Mouse (Mus musculus) kidney, embryonic 14.5 days (tissue): ENCODE results near the gene Zfp668. TPM values are rescaled to one million over a fixed set of nuclear protein-coding genes. Genes with fewer than 3 reads are reported as not detected.

ENCODE experiments used
- ATAC-seq: fragments of 200-750 bp; cut with Nextera tagmentation; 2 replicates; pipeline ENCODE4 v1.8.0; 2017; ENCODE audit warnings: moderate number of reproducible peaks, mild to moderate bottlenecking, moderate TSS enrichment, moderate library complexity; ENCODE audit not compliant: low FRiP score, low TSS enrichment
- H3K27ac ChIP-seq: fragments of 300-500 bp; sonication (generic); 2 replicates; pipeline ENCODE4 v1.5.1; 2014; ENCODE audit warnings: low read depth, mild to moderate bottlenecking, low read length, moderate library complexity, mixed read lengths
- H3K27me3 ChIP-seq: fragments of 300-500 bp; sonication (generic); 2 replicates; pipeline ENCODE4 v1.6.1; 2014; ENCODE audit warnings: mild to moderate bottlenecking, low read length; ENCODE audit not compliant: control insufficient read depth, insufficient read depth
- H3K36me3 ChIP-seq: fragments of 300-500 bp; sonication (generic); 2 replicates; pipeline ENCODE4 v1.6.1; 2014; ENCODE audit warnings: low read length, mixed read lengths; ENCODE audit not compliant: control insufficient read depth, insufficient read depth
- H3K4me1 ChIP-seq: fragments of 300-500 bp; sonication (generic); 2 replicates; pipeline ENCODE4 v1.6.1; 2014; ENCODE audit warnings: low read length, mixed read lengths; ENCODE audit not compliant: control insufficient read depth, insufficient read depth
- H3K4me2 ChIP-seq: fragments of 300-500 bp; sonication (generic); replicated peaks from 2 replicates; pipeline ENCODE4 v1.6.1; 2014; ENCODE audit warnings: low read depth, mild to moderate bottlenecking, low read length
- H3K4me3 ChIP-seq: fragments of 300-500 bp; sonication (generic); 2 replicates; pipeline ENCODE4 v1.5.1; 2014; ENCODE audit warnings: mild to moderate bottlenecking, low read length
- H3K9ac ChIP-seq: fragments of 300-500 bp; sonication (generic); 2 replicates; pipeline ENCODE4 v1.6.1; 2014; ENCODE audit warnings: low read depth, mild to moderate bottlenecking, low read length, moderate library complexity
- H3K9me3 ChIP-seq: fragments of 300-500 bp; sonication (generic); 2 replicates; pipeline ENCODE4 v1.6.1; 2016; ENCODE audit warnings: low read length; ENCODE audit not compliant: control insufficient read depth
- WGBS: fragments of 180-500 bp; shearing (Covaris S2); extraction: QIAGEN DNeasy Blood & Tissue Kit; methylation state at CpG from one replicate; pipeline ENCODE4 v1.1.7; 2014; 5-methylcytosine and 5-hydroxymethylcytosine counted together
- polyA plus RNA-seq: library from polyadenylated mRNA; unstranded; fragments of >200 nt; fragmentation: Nextera tagmentation; extraction: Ambion mirVana; gene quantifications from 2 replicates; pipeline ENCODE4 v1.2.1, GENCODE M21; 2014

Zfp668 gene
- polyA plus RNA-seq, 1 experiment from 2014 or later: 21.9 TPM

DNA sequence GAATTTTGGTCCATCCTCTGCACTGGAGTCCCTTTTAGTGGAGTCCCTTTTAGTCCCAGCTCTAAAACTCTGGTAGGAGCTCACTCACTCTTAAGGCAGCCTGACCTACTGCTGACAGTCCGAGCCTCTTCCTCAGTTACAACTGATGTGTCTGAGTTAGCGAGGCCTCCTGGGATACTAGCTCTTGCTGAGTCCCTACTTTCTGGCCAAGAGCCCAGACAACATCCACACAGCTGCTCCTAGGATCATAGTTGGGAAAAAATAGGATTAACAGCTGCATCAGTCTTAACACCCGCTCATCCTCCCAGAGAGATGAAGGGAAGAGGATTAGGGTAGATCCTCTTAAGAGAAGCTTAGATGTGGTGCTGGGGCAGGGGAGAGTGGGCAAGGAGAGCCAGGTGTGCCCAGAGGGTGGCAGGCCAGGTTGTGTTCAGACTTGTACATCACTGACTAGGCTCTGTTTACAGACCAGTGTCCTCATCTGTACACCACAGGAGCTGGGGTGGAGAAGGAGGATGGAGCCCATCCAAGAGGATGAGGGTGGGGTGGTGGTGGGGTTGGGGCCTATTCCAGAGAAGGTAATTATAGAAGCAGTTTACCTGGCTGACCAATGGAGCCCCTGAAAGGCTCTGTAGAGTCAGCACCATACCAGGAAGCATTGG lies 7.3 kb downstream of the Zfp668 start:
- no peaks in the 10 kb centered on the region for H3K27me3 ChIP-seq
- H3K9ac ChIP-seq: no peak overlapping the region
- H3K27ac ChIP-seq: no peak overlapping the region
- 76% methylated on average over 3 of the region's 3 CpGs for whole genome bisulfite sequencing
- H3K4me1 ChIP-seq: peaks cover 4% of the 10 kb centered on the region; the same call in 1 of the 2 replicates
- H3K4me2 ChIP-seq: no peak overlapping the region
- peaks cover 42% of the 10 kb centered on the region for H3K36me3 ChIP-seq
- H3K9me3 ChIP-seq: no peaks in the 10 kb centered on the region
- ATAC-seq: no peak
- H3K4me3 ChIP-seq: no peak overlapping the region

DNA sequence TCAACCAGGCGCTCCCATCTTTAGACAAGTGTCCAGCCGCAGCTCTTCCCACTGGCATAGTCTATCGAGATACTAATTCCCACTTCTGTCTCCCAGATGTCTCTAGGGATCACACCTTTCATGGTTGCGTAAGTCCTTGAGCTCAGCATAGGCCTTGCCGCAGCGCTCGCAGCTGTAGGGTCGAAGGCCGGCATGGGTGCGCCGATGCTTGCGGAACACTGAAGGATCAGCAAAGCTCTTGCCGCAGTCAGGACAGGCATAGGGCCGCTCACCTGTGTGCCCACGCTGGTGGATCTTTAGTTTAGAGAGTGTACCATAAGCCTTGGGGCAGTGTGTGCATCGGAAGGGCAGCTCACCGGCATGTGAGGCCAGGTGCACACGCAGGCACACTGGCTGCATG lies 9.0 kb downstream of the Zfp668 start:
- Histone ChIP-seq H3K27me3 (no peaks in the 10 kb centered on the region), H3K4me3 (no peak overlapping the region), H3K9me3 (no peaks in the 10 kb centered on the region), H3K4me2 (no peak overlapping the region), H3K36me3 (peaks cover 42% of the 10 kb centered on the region), H3K27ac (no peak overlapping the region), H3K9ac (no peak overlapping the region), H3K4me1 (no peaks in the 10 kb centered on the region)
- ATAC-seq: no peak
- 96% methylated on average over 18 of the region's 18 CpGs for WGBS

DNA sequence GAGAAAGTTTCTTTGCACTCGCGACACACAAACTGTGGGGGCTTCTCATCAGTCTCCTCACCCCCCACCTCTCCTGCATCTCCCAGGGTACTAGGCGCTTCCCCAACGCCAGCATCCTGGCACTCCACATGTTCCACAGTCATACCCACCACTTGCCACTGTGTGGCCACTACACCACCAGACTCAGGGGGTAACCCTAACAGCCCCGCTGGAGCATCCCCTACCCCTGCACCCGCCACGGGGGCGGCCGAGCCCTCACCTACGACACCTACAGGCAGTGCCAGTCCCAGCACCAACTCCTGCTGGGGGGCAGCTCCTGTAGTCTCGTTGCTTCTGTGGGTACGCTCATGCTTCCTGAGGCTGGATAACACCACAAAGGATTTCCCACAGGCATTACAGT lies 10.2 kb downstream of the Zfp668 start:
- Histone ChIP-seq H3K4me3 (no peak overlapping the region), H3K4me2 (no peak overlapping the region), H3K9ac (no peak overlapping the region), H3K27me3 (no peaks in the 10 kb centered on the region), H3K27ac (no peak overlapping the region), H3K4me1 (no peaks in the 10 kb centered on the region), H3K36me3 (peaks cover 39% of the 10 kb centered on the region), H3K9me3 (no peaks in the 10 kb centered on the region)
- 94% methylated on average over 12 of the region's 12 CpGs for WGBS
- peak; percentile 32; the same call in 1 of the 2 replicates for ATAC-seq

GRCm38 (mm10) chr7:127858258-127858657 lies 18.4 kb downstream of the Zfp668 start:
- 90% methylated on average over 6 of the region's 6 CpGs for WGBS
- no peak overlapping the region for H3K4me3 ChIP-seq
- H3K4me2 ChIP-seq: no peak overlapping the region
- no peaks in the 10 kb centered on the region for H3K9me3 ChIP-seq
- no peaks in the 10 kb centered on the region for H3K36me3 ChIP-seq
- H3K9ac ChIP-seq: no peak overlapping the region
- no peak overlapping the region for H3K27ac ChIP-seq
- no peak for ATAC-seq
- H3K27me3 ChIP-seq: no peaks in the 10 kb centered on the region
- H3K4me1 ChIP-seq: no peaks in the 10 kb centered on the region

GRCm38 (mm10) chr7:127850906-127851305 lies 25.7 kb downstream of the Zfp668 start:
- no peak for ATAC-seq
- 62% methylated on average over 5 of the region's 5 CpGs for WGBS
- no peaks in the 10 kb centered on the region for H3K27me3 ChIP-seq

GRCm38 (mm10) chr7:127849973-127850875 lies 26.4 kb downstream of the Zfp668 start:
- no peak overlapping the region for H3K27ac ChIP-seq
- H3K4me2 ChIP-seq: no peak overlapping the region
- no peaks in the 10 kb centered on the region for H3K27me3 ChIP-seq
- H3K9ac ChIP-seq: no peak overlapping the region
- H3K4me1 ChIP-seq: no peaks in the 10 kb centered on the region
- peaks cover 14% of the 10 kb centered on the region; the same call in 1 of the 2 replicates for H3K36me3 ChIP-seq
- no peak overlapping the region for H3K4me3 ChIP-seq
- ATAC-seq: no peak
- 85% methylated on average over 6 of the region's 6 CpGs for WGBS
- no peaks in the 10 kb centered on the region for H3K9me3 ChIP-seq

More at GRCm38 (mm10) chr7:127850906-127851305, 25.7 kb downstream of the Zfp668 start:
- no peak overlapping the region for H3K4me2 ChIP-seq
- no peak overlapping the region for H3K27ac ChIP-seq
- H3K4me1 ChIP-seq: no peaks in the 10 kb centered on the region
- peaks cover 11% of the 10 kb centered on the region; the same call in 1 of the 2 replicates for H3K36me3 ChIP-seq
- H3K4me3 ChIP-seq: no peak overlapping the region
- H3K9me3 ChIP-seq: no peaks in the 10 kb centered on the region
- no peak overlapping the region for H3K9ac ChIP-seq

GRCm38 (mm10) chr7:127842001-127842718 lies 34.5 kb downstream of the Zfp668 start:
- H3K4me3 ChIP-seq: peak overlapping the region; percentile 87
- H3K27ac ChIP-seq: peak overlapping the region; percentile 82; the same call in 1 of the 2 replicates
- H3K9ac ChIP-seq: peak overlapping the region; percentile 68
- no peaks in the 10 kb centered on the region for H3K9me3 ChIP-seq
- peaks cover 5% of the 10 kb centered on the region; the same call in 1 of the 2 replicates for H3K4me1 ChIP-seq
- peaks cover 23% of the 10 kb centered on the region; the same call in 1 of the 2 replicates for H3K36me3 ChIP-seq
- under 1% methylated on average over 40 of the region's 40 CpGs for whole genome bisulfite sequencing
- H3K4me2 ChIP-seq: peak overlapping the region; percentile 90
- H3K27me3 ChIP-seq: no peaks in the 10 kb centered on the region
- ATAC-seq: peak; percentile 69

- Histone ChIP-seq H3K4me1 (peaks cover 5% of the 10 kb centered on the region; the same call in 1 of the 2 replicates), H3K9me3 (no peaks in the 10 kb centered on the region), H3K9ac (peak overlapping the region; percentile 68), H3K27ac (peak overlapping the region; percentile 82), H3K36me3 (peaks cover 16% of the 10 kb centered on the region; the same call in 1 of the 2 replicates), H3K27me3 (no peaks in the 10 kb centered on the region), H3K4me2 (peak overlapping the region; percentile 90), H3K4me3 (peak overlapping the region; percentile 87)
- peak; percentile 90 for ATAC-seq
- under 1% methylated on average over 39 of the region's 46 CpGs for WGBS
Measured at GRCm38 (mm10) chr7:127841340-127842000, 35.2 kb downstream of the Zfp668 start.
